Comparison of ENCODE assay signal across 7 mouse cellular contexts in genomic region chr12:105034130-105034769, GRCm38 (mm10). TPM values are rescaled to one million over a fixed set of nuclear protein-coding genes. Genes with fewer than 3 reads are reported as not detected.
DNase-seq lines count a peak whose midpoint lies in the region; ATAC-seq and TF ChIP-seq lines count a peak whose summit lies in the region.

No protein-coding gene starts in this region.

- no peak for TF ChIP-seq POLR2A in MEL (IDR thresholded peaks at IDR 0.05; ENCODE audit: control insufficient read depth in 1 of 2, insufficient read depth in 1 of 2, low read depth in 1 of 2, low read length in 2 of 2, poor library complexity in 1 of 2)

- peak in 1 of 2 experiments; percentile 60; a peak in 2 of 4 replicates for TF ChIP-seq EP300 in MEL (IDR thresholded peaks at IDR 0.05; ENCODE audit: low read depth in 1 of 2, low read length in 2 of 2)

- WGBS in hindbrain, embryonic 12.5 days = 80% methylated on average over 14 of the region's 14 CpGs

- peaks cover 8 to 47% of the 10 kb centered on the region in 2 experiments; a peak in 3 of 4 replicates for H3K4me1 ChIP-seq in MEL (ENCODE audit: control insufficient read depth in 1 of 2, insufficient read depth in 2 of 2, low read length in 2 of 2)
- peaks cover 43% of the 10 kb centered on the region for H3K4me1 ChIP-seq in hindbrain, embryonic 12.5 days

- peak overlapping the region; percentile 53 for H3K27ac ChIP-seq in MEL (ENCODE audit: control insufficient read depth, low read depth, low read length)
- H3K27ac ChIP-seq in hindbrain, embryonic 12.5 days = no peak overlapping the region

- H3K9me3 ChIP-seq in MEL (replicated peaks; ENCODE audit: insufficient read depth, low read length) = no peaks in the 10 kb centered on the region
- H3K9me3 ChIP-seq in hindbrain, embryonic 12.5 days (replicated peaks) = no peaks in the 10 kb centered on the region

- peak overlapping the region; percentile 92 for H3K4me2 ChIP-seq in hindbrain, embryonic 12.5 days (replicated peaks)

- H3K4me3 ChIP-seq in C2C12 (ENCODE audit: insufficient read depth, poor library complexity, severe bottlenecking) (peak overlapping the region; percentile 80), MEL (ENCODE audit: control insufficient read depth in 1 of 2, insufficient read depth in 1 of 2, low read depth in 2 of 2, low read length in 2 of 2) (peak overlapping the region; percentile 98 to 99)
- peak overlapping the region; percentile 91; the same call in 1 of the 2 replicates for H3K4me3 ChIP-seq in hindbrain, embryonic 12.5 days

- DNase-seq in MEL (ENCODE audit: low read depth, low spot score) = peak; percentile 46
- DNase-seq in right cerebral cortex, postnatal 25 days = no peak
- no peak for DNase-seq in adrenal gland, postnatal 10 days
- DNase-seq in embryo, embryonic 10.5 days (ENCODE audit: low spot score) = no peak

- H3K27me3 ChIP-seq in C2C12 (ENCODE audit: control insufficient read depth, insufficient read depth, insufficient read length) (no peaks in the 10 kb centered on the region), MEL (ENCODE audit: control insufficient read depth in 1 of 2, insufficient read depth in 2 of 2, low read length in 2 of 2) (no peaks in the 10 kb centered on the region)
- H3K27me3 ChIP-seq in hindbrain, embryonic 12.5 days = no peaks in the 10 kb centered on the region

- TF ChIP-seq RAD21 in MEL (IDR thresholded peaks at IDR 0.05; ENCODE audit: low read depth, low read length) = no peak

- H3K9ac ChIP-seq in MEL (ENCODE audit: control insufficient read depth, low read depth, low read length, poor library complexity, severe bottlenecking) = peak overlapping the region; percentile 92
- H3K9ac ChIP-seq in hindbrain, embryonic 12.5 days = peak overlapping the region; percentile 89; the same call in 1 of the 2 replicates

- H3K79me3 ChIP-seq in C2C12 (ENCODE audit: low read depth) = peaks cover 88% of the 10 kb centered on the region

- H3K79me2 ChIP-seq in C2C12 (ENCODE audit: control insufficient read depth, insufficient read depth) = peaks cover 97% of the 10 kb centered on the region
- peaks cover 88% of the 10 kb centered on the region for H3K79me2 ChIP-seq in MEL (ENCODE audit: control insufficient read depth, insufficient read depth, low read length, poor library complexity)

- H3K36me3 ChIP-seq in C2C12 (ENCODE audit: control insufficient read depth, insufficient read depth) (peaks cover 44% of the 10 kb centered on the region), MEL (ENCODE audit: control insufficient read depth in 1 of 2, insufficient read depth in 2 of 2, low read length in 2 of 2) (peaks cover 0 to 32% of the 10 kb centered on the region in 2 experiments; a peak in 3 of 4 replicates)
- H3K36me3 ChIP-seq in hindbrain, embryonic 12.5 days = peaks cover 4% of the 10 kb centered on the region; the same call in 1 of the 2 replicates

- TF ChIP-seq CTCF in C2C12 (IDR thresholded peaks at IDR 0.05; ENCODE audit: control insufficient read depth, insufficient read depth, insufficient read length) (no peak), MEL (IDR thresholded peaks at IDR 0.05 in 2 of 3, conservative IDR thresholded peaks at IDR 0.05 in 1 of 3; ENCODE audit: control insufficient read depth in 1 of 3, insufficient read depth in 1 of 3, low read depth in 2 of 3, low read length in 3 of 3, poor library complexity in 1 of 3, severe bottlenecking in 1 of 3) (no peak)

- no peak overlapping the region for H3ac ChIP-seq in C2C12 (ENCODE audit: control insufficient read depth, insufficient read length, low read depth)

- ATAC-seq in hindbrain, embryonic 12.5 days (ENCODE audit: low FRiP score) = no peak
- peak; percentile 56 for ATAC-seq in megakaryocyte-erythroid progenitor cell, adult 5-6 weeks (replicated peaks; ENCODE audit: low FRiP score, low TSS enrichment, poor library complexity, severe bottlenecking)

TF ChIP-seq in C2C12, 6 proteins besides CTCF, POLR2A, EP300 and RAD21:
- no peak for TF ChIP-seq MAX (IDR thresholded peaks at IDR 0.05)
- TF ChIP-seq USF1 (IDR thresholded peaks at IDR 0.05; ENCODE audit: low read depth) = no peak
- TF ChIP-seq MYOD1 (IDR thresholded peaks at IDR 0.05; ENCODE audit: control insufficient read depth, insufficient read length, low read depth) = no peak
TF ChIP-seq in C2C12: peak in this region for 0.

TF ChIP-seq in MEL, 35 proteins besides CTCF, POLR2A, EP300 and RAD21:
- TF ChIP-seq HCFC1 (IDR thresholded peaks at IDR 0.05; ENCODE audit: low read depth, low read length) = no peak
- no peak for TF ChIP-seq ELF1 (IDR thresholded peaks at IDR 0.05; ENCODE audit: low read depth, low read length)
- TF ChIP-seq USF1 (IDR thresholded peaks at IDR 0.05; ENCODE audit: low read depth, low read length) = no peak
- TF ChIP-seq MAX (IDR thresholded peaks at IDR 0.05; ENCODE audit: low read length) = peak; percentile 67
- no peak for TF ChIP-seq JUND (IDR thresholded peaks at IDR 0.05; ENCODE audit: low read depth, low read length)
- TF ChIP-seq GATA1 (IDR thresholded peaks at IDR 0.05; ENCODE audit: low read depth, low read length) = peak; percentile 47
- 0 out of 2 replicates have a peak, but pooled peaks have one; percentile 14 for TF ChIP-seq TBP (IDR thresholded peaks at IDR 0.05; ENCODE audit: low read depth, low read length)
- TF ChIP-seq POLR2AphosphoS2 (IDR thresholded peaks at IDR 0.05; ENCODE audit: low read length) = no peak
- TF ChIP-seq MEF2A (IDR thresholded peaks at IDR 0.05; ENCODE audit: extremely low read depth, insufficient replicate concordance, low read depth, low read length, poor library complexity, severe bottlenecking) = no peak
- TF ChIP-seq TAL1 (IDR thresholded peaks at IDR 0.05; ENCODE audit: low read length) = peak; percentile 86
- no peak for TF ChIP-seq MAZ (IDR thresholded peaks at IDR 0.05; ENCODE audit: low read depth, low read length)
- TF ChIP-seq POLR2AphosphoS5 (IDR thresholded peaks at IDR 0.05; ENCODE audit: borderline replicate concordance, low read depth, low read length) = no peak
- TF ChIP-seq ETS1 (IDR thresholded peaks at IDR 0.05; ENCODE audit: low read depth, low read length) = 0 out of 2 replicates have a peak, but pooled peaks have one; percentile 14
- TF ChIP-seq NRF1 (IDR thresholded peaks at IDR 0.05; ENCODE audit: insufficient read depth, low read depth, low read length, poor library complexity, severe bottlenecking) = no peak
- no peak for TF ChIP-seq KAT2A (conservative IDR thresholded peaks at IDR 0.05; ENCODE audit: low read depth, low read length)
- no peak for TF ChIP-seq ZMIZ1 (IDR thresholded peaks at IDR 0.05; ENCODE audit: low read depth, low read length)
- TF ChIP-seq MXI1 (IDR thresholded peaks at IDR 0.05; ENCODE audit: low read depth, low read length) = peak; percentile 80
- peak; percentile 78 for TF ChIP-seq TCF12 (IDR thresholded peaks at IDR 0.05; ENCODE audit: low read depth, low read length)
- TF ChIP-seq SIN3A (IDR thresholded peaks at IDR 0.05; ENCODE audit: low read length) = peak; percentile 48
- no peak for TF ChIP-seq NELFE (IDR thresholded peaks at IDR 0.05; ENCODE audit: low read depth, low read length)
- no peak for TF ChIP-seq ZKSCAN1 (IDR thresholded peaks at IDR 0.05; ENCODE audit: low read depth, low read length)
- no peak for TF ChIP-seq CHD2 (IDR thresholded peaks at IDR 0.05; ENCODE audit: low read length)
- TF ChIP-seq SMC3 (IDR thresholded peaks at IDR 0.05; ENCODE audit: low read depth, low read length) = no peak
- peak; percentile 81 for TF ChIP-seq MYC (IDR thresholded peaks at IDR 0.05; ENCODE audit: low read depth, low read length)
- no peak for TF ChIP-seq E2F4 (IDR thresholded peaks at IDR 0.05; ENCODE audit: borderline replicate concordance, low read depth, low read length)
- TF ChIP-seq GABPA (IDR thresholded peaks at IDR 0.05; ENCODE audit: low read depth, low read length) = no peak

RNA-seq across cellular contexts. Expression of gene Glrx5, which starts 1.8 kb away (rescaled TPM):
- 92.2 TPM for polyA plus RNA-seq in C2C12 (2012; fragmentation: generic; extraction: Trizol)
- 95.8 and 108 TPM in 2 replicates for total RNA-seq in MEL (2012; rRNA removed)
- 100 to 1,000 TPM in 1 of 2 experiments, not detected in 1; 291 TPM for polyA plus RNA-seq in MEL (2012; ENCODE audit: insufficient read depth in 1 of 2, insufficient read length in 2 of 2, low read depth in 1 of 2, low replicate concordance in 2 of 2, missing spikeins in 1 of 2)
- 149 and 157 TPM in 2 replicates for polyA plus RNA-seq in hindbrain, embryonic 12.5 days (2016; fragmentation: Nextera tagmentation; extraction: Ambion mirVana)
- total RNA-seq in megakaryocyte-erythroid progenitor cell, adult 5-6 weeks (2014; fragmentation: Nextera tagmentation) = 112 and 193 TPM in 2 replicates
- total RNA-seq in megakaryocyte-erythroid progenitor cell, adult 5-6 weeks (2017) = 59.2 and 86.9 TPM in 2 replicates
- 100 to 1,000 TPM; 158 to 160 TPM for total RNA-seq in adrenal gland, postnatal 10 days (2021)

RNA-seq across cellular contexts. Expression of gene Syne3, which starts 24.6 kb away (rescaled TPM):
- polyA plus RNA-seq in C2C12 (2012; fragmentation: generic; extraction: Trizol) (24.8 TPM), MEL (2012; ENCODE audit: insufficient read depth in 1 of 2, insufficient read length in 2 of 2, low read depth in 1 of 2, low replicate concordance in 2 of 2, missing spikeins in 1 of 2) (10 to 100 TPM in 1 of 2 experiments, not detected in 1; 10.7 TPM)
- total RNA-seq in MEL (2012; rRNA removed) = 4.9 and 7.9 TPM in 2 replicates
- polyA plus RNA-seq in hindbrain, embryonic 12.5 days (2016; fragmentation: Nextera tagmentation; extraction: Ambion mirVana) = 0.21 and 0.47 TPM in 2 replicates
- total RNA-seq in megakaryocyte-erythroid progenitor cell, adult 5-6 weeks (2014; fragmentation: Nextera tagmentation) = 10.9 and 15.7 TPM in 2 replicates
- total RNA-seq in megakaryocyte-erythroid progenitor cell, adult 5-6 weeks (2017) = 9.1 and 9.7 TPM in 2 replicates
- 1 to 10 TPM; 9.1 to 9.5 TPM for total RNA-seq in adrenal gland, postnatal 10 days (2021)
